Mouse (Mus musculus) cortical plate, adult 2 months (tissue): ENCODE measurements around the gene Wars.

ENCODE experiments used
- CTCF ChIP-seq: fragments of 200-500 bp; IDR thresholded peaks from 2 replicates; pipeline ENCODE4 v1.5.1; 2011; ENCODE audit warnings: mild to moderate bottlenecking, control low read depth, low read length; ENCODE audit not compliant: insufficient read depth; ENCODE audit errors: extremely low read depth
- POLR2A ChIP-seq: fragments of 200-500 bp; IDR thresholded peaks from 2 replicates; pipeline ENCODE4 v1.6.1; 2011; ENCODE audit warnings: mild to moderate bottlenecking, low read length, control low read depth; ENCODE audit not compliant: insufficient read depth; ENCODE audit errors: extremely low read depth

GRCm38 (mm10) chr12:108849488-108850022 lies 44.4 kb downstream of the Wars start:
- TF ChIP-seq POLR2A (no peak), CTCF (no peak)
